Mouse (Mus musculus): ENCODE results near the gene Gfap. TPM values are rescaled to one million over a fixed set of nuclear protein-coding genes. Genes with fewer than 3 reads are reported as not detected.

Gene Gfap
- total RNA-seq, 1 experiment: 0.36 TPM

DNA sequence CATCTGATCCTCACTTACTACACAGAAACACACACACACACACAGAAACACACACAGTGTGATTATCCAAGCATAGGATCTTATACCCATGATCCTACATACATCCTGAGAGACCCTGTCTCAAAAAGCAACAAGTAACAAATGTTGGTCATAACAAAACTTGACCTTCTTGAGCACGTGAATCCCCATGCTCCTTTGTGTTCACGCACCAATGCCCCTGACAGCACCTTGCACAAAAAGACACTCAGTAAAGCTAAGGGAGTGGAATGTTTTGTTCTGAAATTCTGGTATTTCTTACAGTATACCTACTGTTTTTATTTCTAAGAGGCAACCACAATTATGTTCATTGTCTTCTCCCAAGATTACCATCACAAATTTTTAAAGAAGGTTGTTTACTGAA is 21.2 kb downstream of the Gfap start:
- peaks cover 0 to 2% of the 10 kb centered on the region in 2 experiments; a peak in 1 of 4 replicates for H3K4me1 ChIP-seq (ENCODE audit: control insufficient read depth in 2 of 2, insufficient read depth in 2 of 2, low read length in 2 of 2, poor library complexity in 1 of 2)
- peak overlapping the region in 1 of 2 experiments; percentile 74; a peak in 2 of 4 replicates for H3K4me3 ChIP-seq (ENCODE audit: insufficient read depth in 1 of 2, low read depth in 1 of 2, low read length in 2 of 2, poor library complexity in 1 of 2, severe bottlenecking in 1 of 2)
- H3K9ac ChIP-seq (ENCODE audit: insufficient read depth, low read depth, low read length, poor library complexity, severe bottlenecking): no peak overlapping the region
- H3K36me3 ChIP-seq (ENCODE audit: control insufficient read depth, insufficient read depth, low read length, poor library complexity, severe bottlenecking): peaks cover 17% of the 10 kb centered on the region
- DNase-seq (ENCODE audit: low read depth, low spot score): no peak
- TF ChIP-seq HCFC1 (IDR thresholded peaks at IDR 0.05; ENCODE audit: borderline replicate concordance, insufficient read depth, low read length): no peak
- TF ChIP-seq ZC3H11A (IDR thresholded peaks at IDR 0.05; ENCODE audit: borderline replicate concordance, low read depth, low read length): no peak
- no peak for TF ChIP-seq CHD2 (IDR thresholded peaks at IDR 0.05; ENCODE audit: low read depth, low read length)
- TF ChIP-seq ZNF384 (IDR thresholded peaks at IDR 0.05; ENCODE audit: low read depth, low read length): no peak
- TF ChIP-seq MAFK (IDR thresholded peaks at IDR 0.05; ENCODE audit: insufficient read depth, low read depth, low read length): no peak
- no peaks in the 10 kb centered on the region for H3K9me3 ChIP-seq (ENCODE audit: control insufficient read depth, insufficient read depth, low read depth, low read length)
- no peak overlapping the region for H3K27ac ChIP-seq (ENCODE audit: insufficient read depth, low read depth, low read length, poor library complexity, severe bottlenecking)
- in situ Hi-C loops (cut with MboI; ENCODE audit: low sequenced_read_pairs in 2 of 2, unreplicated experiment in 2 of 2): no loop called here

DNA sequence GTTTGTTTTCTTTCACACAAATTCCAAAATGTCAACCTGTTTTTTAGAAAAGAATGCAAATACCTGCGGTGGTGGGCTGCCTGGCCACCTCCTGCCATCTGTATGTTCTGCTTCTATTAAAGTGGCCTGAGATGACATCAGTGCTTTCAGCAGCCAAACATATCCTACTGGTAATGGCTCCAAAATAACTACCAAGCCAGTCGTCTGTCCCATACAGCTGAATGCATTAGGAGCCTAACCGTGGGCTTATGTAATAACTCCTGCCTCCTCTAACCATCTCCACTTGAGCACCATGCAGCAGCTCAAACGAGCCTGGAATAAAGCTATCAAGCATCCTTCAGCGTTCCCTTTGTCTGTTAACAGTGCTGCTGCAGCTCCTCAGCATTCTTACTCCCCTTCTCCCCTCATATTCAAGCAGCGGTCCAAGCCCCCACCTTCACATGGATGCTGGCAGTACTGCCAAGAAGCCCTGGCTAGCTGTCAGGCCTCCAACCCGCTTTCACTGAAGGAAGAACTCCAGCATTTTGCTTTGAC is 25.8 kb downstream of the Gfap start:
- H3K36me3 ChIP-seq (ENCODE audit: control insufficient read depth, insufficient read depth, low read length, poor library complexity, severe bottlenecking): peaks cover 32% of the 10 kb centered on the region
- H3K9ac ChIP-seq (ENCODE audit: insufficient read depth, low read depth, low read length, poor library complexity, severe bottlenecking): no peak overlapping the region
- in situ Hi-C loops (cut with MboI; ENCODE audit: low sequenced_read_pairs in 2 of 2, unreplicated experiment in 2 of 2): no loop called here
- no peak overlapping the region for H3K27ac ChIP-seq (ENCODE audit: insufficient read depth, low read depth, low read length, poor library complexity, severe bottlenecking)
- no peaks in the 10 kb centered on the region; a peak in 1 of 4 replicates for H3K4me1 ChIP-seq (ENCODE audit: control insufficient read depth in 2 of 2, insufficient read depth in 2 of 2, low read length in 2 of 2, poor library complexity in 1 of 2)
- H3K9me3 ChIP-seq (ENCODE audit: control insufficient read depth, insufficient read depth, low read depth, low read length): no peaks in the 10 kb centered on the region
- no peak for DNase-seq (ENCODE audit: low read depth, low spot score)
- TF ChIP-seq ZC3H11A (IDR thresholded peaks at IDR 0.05; ENCODE audit: borderline replicate concordance, low read depth, low read length) (no peak), ZNF384 (IDR thresholded peaks at IDR 0.05; ENCODE audit: low read depth, low read length) (no peak)
- H3K4me3 ChIP-seq (ENCODE audit: insufficient read depth in 1 of 2, low read depth in 1 of 2, low read length in 2 of 2, poor library complexity in 1 of 2, severe bottlenecking in 1 of 2): no peak overlapping the region

DNA sequence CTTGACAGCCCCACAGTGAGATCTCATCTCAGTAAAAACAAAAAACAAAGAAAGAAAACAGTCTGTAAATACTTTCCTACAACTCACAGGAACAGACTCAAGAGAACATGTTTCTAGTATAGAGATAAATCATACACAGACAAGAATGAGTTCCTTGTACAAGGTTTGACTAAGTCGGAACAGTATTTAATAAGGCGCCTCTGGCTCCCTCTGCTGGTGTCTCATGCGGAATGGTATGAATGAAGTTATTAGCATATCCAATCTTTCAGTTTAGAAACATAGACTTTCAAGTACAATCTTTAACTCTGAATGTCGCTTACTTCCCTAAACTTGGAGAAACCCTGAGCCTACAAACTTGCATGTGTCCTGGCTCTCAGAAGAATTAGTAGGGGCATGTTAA is 36.4 kb downstream of the Gfap start:
- no peaks in the 10 kb centered on the region for H3K4me1 ChIP-seq (ENCODE audit: control insufficient read depth in 2 of 2, insufficient read depth in 2 of 2, low read length in 2 of 2, poor library complexity in 1 of 2)
- H3K9ac ChIP-seq (ENCODE audit: insufficient read depth, low read depth, low read length, poor library complexity, severe bottlenecking): no peak overlapping the region
- TF ChIP-seq CHD2 (IDR thresholded peaks at IDR 0.05; ENCODE audit: low read depth, low read length): no peak
- TF ChIP-seq ZNF384 (IDR thresholded peaks at IDR 0.05; ENCODE audit: low read depth, low read length): no peak
- TF ChIP-seq ZC3H11A (IDR thresholded peaks at IDR 0.05; ENCODE audit: borderline replicate concordance, low read depth, low read length): no peak
- TF ChIP-seq HCFC1 (IDR thresholded peaks at IDR 0.05; ENCODE audit: borderline replicate concordance, insufficient read depth, low read length): no peak
- TF ChIP-seq MAFK (IDR thresholded peaks at IDR 0.05; ENCODE audit: insufficient read depth, low read depth, low read length): no peak
- peak; percentile 43 for DNase-seq (ENCODE audit: low read depth, low spot score)
- no peaks in the 10 kb centered on the region for H3K9me3 ChIP-seq (ENCODE audit: control insufficient read depth, insufficient read depth, low read depth, low read length)
- in situ Hi-C loops (cut with MboI; ENCODE audit: low sequenced_read_pairs in 2 of 2, unreplicated experiment in 2 of 2): no loop called here
- H3K27ac ChIP-seq (ENCODE audit: insufficient read depth, low read depth, low read length, poor library complexity, severe bottlenecking): no peak overlapping the region
- no peak overlapping the region for H3K4me3 ChIP-seq (ENCODE audit: insufficient read depth in 1 of 2, low read depth in 1 of 2, low read length in 2 of 2, poor library complexity in 1 of 2, severe bottlenecking in 1 of 2)
- H3K36me3 ChIP-seq (ENCODE audit: control insufficient read depth, insufficient read depth, low read length, poor library complexity, severe bottlenecking): peaks cover 66% of the 10 kb centered on the region

DNA sequence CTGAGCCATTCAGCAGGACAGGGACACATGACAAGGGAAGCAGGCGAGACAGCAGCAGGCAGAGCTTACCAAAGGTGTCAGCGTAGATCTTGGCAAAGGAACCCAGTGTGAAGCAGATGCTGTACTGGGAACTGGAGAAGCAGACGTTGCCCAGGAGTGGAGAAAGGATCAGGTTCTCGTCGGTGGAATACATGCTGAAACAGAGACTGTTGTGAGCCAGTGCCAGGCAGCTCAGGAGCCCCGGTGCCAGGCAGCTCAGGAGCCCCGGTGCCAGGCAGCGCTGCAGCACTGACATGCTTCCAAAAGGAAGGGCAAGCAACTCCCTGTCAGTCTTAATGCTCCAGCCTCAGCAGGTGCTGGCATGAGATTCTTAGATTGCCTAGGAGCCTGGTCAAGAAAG is 40.8 kb downstream of the Gfap start:
- in situ Hi-C loops (cut with MboI; ENCODE audit: low sequenced_read_pairs in 2 of 2, unreplicated experiment in 2 of 2): no loop called here
- no peaks in the 10 kb centered on the region for H3K4me1 ChIP-seq (ENCODE audit: control insufficient read depth in 2 of 2, insufficient read depth in 2 of 2, low read length in 2 of 2, poor library complexity in 1 of 2)
- no peak for DNase-seq (ENCODE audit: low read depth, low spot score)
- no peak overlapping the region for H3K4me3 ChIP-seq (ENCODE audit: insufficient read depth in 1 of 2, low read depth in 1 of 2, low read length in 2 of 2, poor library complexity in 1 of 2, severe bottlenecking in 1 of 2)
- no peaks in the 10 kb centered on the region for H3K9me3 ChIP-seq (ENCODE audit: control insufficient read depth, insufficient read depth, low read depth, low read length)
- H3K27ac ChIP-seq (ENCODE audit: insufficient read depth, low read depth, low read length, poor library complexity, severe bottlenecking): no peak overlapping the region
- TF ChIP-seq ZNF384 (IDR thresholded peaks at IDR 0.05; ENCODE audit: low read depth, low read length): no peak
- TF ChIP-seq MAFK (IDR thresholded peaks at IDR 0.05; ENCODE audit: insufficient read depth, low read depth, low read length): no peak
- TF ChIP-seq HCFC1 (IDR thresholded peaks at IDR 0.05; ENCODE audit: borderline replicate concordance, insufficient read depth, low read length): no peak
- no peak for TF ChIP-seq ZC3H11A (IDR thresholded peaks at IDR 0.05; ENCODE audit: borderline replicate concordance, low read depth, low read length)
- no peak for TF ChIP-seq CHD2 (IDR thresholded peaks at IDR 0.05; ENCODE audit: low read depth, low read length)
- H3K36me3 ChIP-seq (ENCODE audit: control insufficient read depth, insufficient read depth, low read length, poor library complexity, severe bottlenecking): peaks cover 64% of the 10 kb centered on the region
- no peak overlapping the region for H3K9ac ChIP-seq (ENCODE audit: insufficient read depth, low read depth, low read length, poor library complexity, severe bottlenecking)

DNA sequence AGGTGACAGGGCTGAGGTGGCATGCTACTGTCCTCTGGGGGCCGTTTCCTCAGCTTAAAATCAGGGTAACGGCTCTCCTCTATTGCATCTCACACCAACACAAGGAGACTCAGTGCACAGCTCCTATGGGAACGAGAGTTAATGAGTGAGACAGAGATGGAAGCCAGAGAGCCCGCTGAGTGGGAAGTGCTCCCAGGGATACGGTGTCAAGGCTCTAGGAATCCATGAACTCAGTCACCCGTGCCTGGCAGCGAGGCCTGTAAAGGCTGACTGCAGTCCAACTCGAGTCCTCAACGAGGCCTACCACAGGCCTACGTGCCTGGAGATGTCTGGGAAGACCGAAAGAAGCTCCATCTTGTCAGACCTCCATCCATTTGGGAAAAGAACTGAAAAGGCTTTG is 41.8 kb downstream of the Gfap start:
- Histone ChIP-seq H3K9me3 (ENCODE audit: control insufficient read depth, insufficient read depth, low read depth, low read length) (no peaks in the 10 kb centered on the region), H3K9ac (ENCODE audit: insufficient read depth, low read depth, low read length, poor library complexity, severe bottlenecking) (no peak overlapping the region), H3K27ac (ENCODE audit: insufficient read depth, low read depth, low read length, poor library complexity, severe bottlenecking) (no peak overlapping the region), H3K4me3 (ENCODE audit: insufficient read depth in 1 of 2, low read depth in 1 of 2, low read length in 2 of 2, poor library complexity in 1 of 2, severe bottlenecking in 1 of 2) (no peak overlapping the region), H3K36me3 (ENCODE audit: control insufficient read depth, insufficient read depth, low read length, poor library complexity, severe bottlenecking) (peaks cover 65% of the 10 kb centered on the region), H3K4me1 (ENCODE audit: control insufficient read depth in 2 of 2, insufficient read depth in 2 of 2, low read length in 2 of 2, poor library complexity in 1 of 2) (no peaks in the 10 kb centered on the region)
- in situ Hi-C loops (cut with MboI; ENCODE audit: low sequenced_read_pairs in 2 of 2, unreplicated experiment in 2 of 2): no loop called here
- no peak for TF ChIP-seq CHD2 (IDR thresholded peaks at IDR 0.05; ENCODE audit: low read depth, low read length)
- TF ChIP-seq ZC3H11A (IDR thresholded peaks at IDR 0.05; ENCODE audit: borderline replicate concordance, low read depth, low read length): no peak
- no peak for TF ChIP-seq ZNF384 (IDR thresholded peaks at IDR 0.05; ENCODE audit: low read depth, low read length)
- no peak for TF ChIP-seq HCFC1 (IDR thresholded peaks at IDR 0.05; ENCODE audit: borderline replicate concordance, insufficient read depth, low read length)
- TF ChIP-seq MAFK (IDR thresholded peaks at IDR 0.05; ENCODE audit: insufficient read depth, low read depth, low read length): no peak
- no peak for DNase-seq (ENCODE audit: low read depth, low spot score)

Data from ES-E14 (cell line).